In genomic region chr17:54752917-54753316, GRCm38 (mm10) we compare ENCODE assay signal across 11 mouse cellular contexts.
"Had no signal": no experiment of that assay in that cellular context is flagged by ENCODE, and none has a peak within 500 bp of the region (broad histone marks: within the 10 kb centered on the region; RNA-seq: fewer than 3 reads in every experiment).

No protein-coding gene starts in this region.

- DNase-seq: kidney, adult 11 months; kidney, adult 9 months; kidney, postnatal 36 days; left cerebral cortex, postnatal 4 days; lung, adult 18-20 months; spleen, adult 18-20 months; thymus, postnatal 36 days had no signal

- H3K27me3 ChIP-seq: limb, embryonic 13.5 days; midbrain, embryonic 13.5 days had no signal

- ATAC-seq: midbrain, embryonic 13.5 days had no signal

- H3K4me1 ChIP-seq: limb, embryonic 13.5 days; midbrain, embryonic 13.5 days had no signal

- H3K9me3 ChIP-seq: limb, embryonic 13.5 days; midbrain, embryonic 13.5 days had no signal

- H3K27ac ChIP-seq: kidney, postnatal 0 days; limb, embryonic 13.5 days; liver, embryonic 14.5 days; midbrain, embryonic 13.5 days had no signal

- H3K4me3 ChIP-seq: limb, embryonic 13.5 days; midbrain, embryonic 13.5 days had no signal

- H3K4me2 ChIP-seq: limb, embryonic 13.5 days; midbrain, embryonic 13.5 days had no signal

- H3K36me3 ChIP-seq: limb, embryonic 13.5 days; midbrain, embryonic 13.5 days had no signal

- H3K9ac ChIP-seq: limb, embryonic 13.5 days; liver, embryonic 14.5 days; midbrain, embryonic 13.5 days had no signal
